In genomic region chr10:126679224-126680120, GRCm38 (mm10) we compare ENCODE assay signal across 8 mouse cellular contexts.
DNase-seq lines count a peak whose midpoint lies in the region; ATAC-seq and TF ChIP-seq lines count a peak whose summit lies in the region.

No protein-coding gene starts in this region.

- H3K4me1 ChIP-seq in bone marrow, adult 2 months (ENCODE audit: control insufficient read depth, insufficient read depth, low read length) = no peaks in the 10 kb centered on the region
- no peaks in the 10 kb centered on the region for H3K4me1 ChIP-seq in hindbrain, embryonic 11.5 days (replicated peaks; ENCODE audit: control insufficient read depth, insufficient read depth, low read length)
- H3K4me1 ChIP-seq in midbrain, postnatal 0 days (ENCODE audit: insufficient read depth, low read length) = no peaks in the 10 kb centered on the region
- H3K4me1 ChIP-seq in kidney, embryonic 14.5 days (ENCODE audit: control insufficient read depth, insufficient read depth, low read length) = no peaks in the 10 kb centered on the region

- no peaks in the 10 kb centered on the region for H3K9me3 ChIP-seq in hindbrain, embryonic 11.5 days (ENCODE audit: control insufficient read depth, low read length)
- H3K9me3 ChIP-seq in midbrain, postnatal 0 days (ENCODE audit: low read length) = no peaks in the 10 kb centered on the region
- no peaks in the 10 kb centered on the region for H3K9me3 ChIP-seq in kidney, embryonic 14.5 days (ENCODE audit: control insufficient read depth, low read length)

- no peaks in the 10 kb centered on the region for H3K27me3 ChIP-seq in hindbrain, embryonic 11.5 days (ENCODE audit: control insufficient read depth, insufficient read depth, low read length)
- no peaks in the 10 kb centered on the region for H3K27me3 ChIP-seq in midbrain, postnatal 0 days (ENCODE audit: insufficient read depth, low read length)
- H3K27me3 ChIP-seq in kidney, embryonic 14.5 days (ENCODE audit: control insufficient read depth, insufficient read depth, low read length) = no peaks in the 10 kb centered on the region

- no peak overlapping the region for H3K27ac ChIP-seq in bone marrow, adult 2 months (ENCODE audit: control insufficient read depth, insufficient read depth, low read depth, low read length, poor library complexity)
- H3K27ac ChIP-seq in hindbrain, embryonic 11.5 days (ENCODE audit: low read depth, low read length) = no peak overlapping the region
- H3K27ac ChIP-seq in midbrain, postnatal 0 days (ENCODE audit: low read depth, low read length) = no peak overlapping the region
- H3K27ac ChIP-seq in kidney, embryonic 14.5 days (ENCODE audit: low read depth, low read length) = no peak overlapping the region

- peak; percentile 22; the same call in 1 of the 2 replicates for TF ChIP-seq CTCF in bone marrow, adult 2 months (IDR thresholded peaks at IDR 0.05; ENCODE audit: control insufficient read depth, insufficient read depth, low read length)
- TF ChIP-seq CTCF in midbrain, postnatal 0 days (IDR thresholded peaks at IDR 0.05) = peak; percentile 65

- H3K36me3 ChIP-seq in hindbrain, embryonic 11.5 days (ENCODE audit: control insufficient read depth, insufficient read depth, low read length) = no peaks in the 10 kb centered on the region
- H3K36me3 ChIP-seq in midbrain, postnatal 0 days (ENCODE audit: insufficient read depth, low read length) = no peaks in the 10 kb centered on the region
- no peaks in the 10 kb centered on the region for H3K36me3 ChIP-seq in kidney, embryonic 14.5 days (ENCODE audit: control insufficient read depth, insufficient read depth, low read length)

- H3K9ac ChIP-seq in hindbrain, embryonic 11.5 days (ENCODE audit: low read depth, low read length) = no peak overlapping the region
- no peak overlapping the region for H3K9ac ChIP-seq in midbrain, postnatal 0 days (replicated peaks; ENCODE audit: low read length, poor library complexity, severe bottlenecking)
- H3K9ac ChIP-seq in kidney, embryonic 14.5 days (ENCODE audit: low read depth, low read length) = no peak overlapping the region

- H3K4me2 ChIP-seq in hindbrain, embryonic 11.5 days (replicated peaks; ENCODE audit: low read depth, low read length) = peak overlapping the region; percentile 28
- peak overlapping the region; percentile 36 for H3K4me2 ChIP-seq in midbrain, postnatal 0 days (ENCODE audit: low read depth, low read length, poor library complexity, severe bottlenecking)
- no peak overlapping the region for H3K4me2 ChIP-seq in kidney, embryonic 14.5 days (replicated peaks; ENCODE audit: low read depth, low read length)

- ATAC-seq in hindbrain, embryonic 11.5 days (ENCODE audit: low FRiP score) = peak; percentile 33; the same call in 1 of the 2 replicates
- no peak for ATAC-seq in midbrain, postnatal 0 days (ENCODE audit: low FRiP score)
- ATAC-seq in megakaryocyte, adult 5-6 weeks (ENCODE audit: poor library complexity, severe bottlenecking) = no peak
- no peak for ATAC-seq in kidney, embryonic 14.5 days (ENCODE audit: low FRiP score, low TSS enrichment)

- 34% methylated on average over 25 of the region's 25 CpGs for WGBS in bone marrow, adult 2 months
- WGBS in hindbrain, embryonic 11.5 days = 28% methylated on average over 25 of the region's 25 CpGs
- 23% methylated on average over 25 of the region's 25 CpGs for WGBS in midbrain, postnatal 0 days
- 31% methylated on average over 25 of the region's 25 CpGs for WGBS in kidney, embryonic 14.5 days

- TF ChIP-seq POLR2A in bone marrow, adult 2 months (IDR thresholded peaks at IDR 0.05; ENCODE audit: borderline replicate concordance, control insufficient read depth, low read depth, low read length) = no peak

- DNase-seq in layer of hippocampus, adult 11-12 months (ENCODE audit: low spot score) = peak; percentile 17
- no peak for DNase-seq in layer of hippocampus, postnatal 14 days (ENCODE audit: low spot score in 2 of 2)
- peak; percentile 47 for DNase-seq in hindbrain, embryonic 11.5 days (ENCODE audit: low spot score)
- no peak for DNase-seq in midbrain, postnatal 0 days (ENCODE audit: low spot score)
- DNase-seq in heart, adult 8-10 months (ENCODE audit: low spot score) = no peak

- no peak overlapping the region for H3K4me3 ChIP-seq in bone marrow, adult 2 months (replicated peaks; ENCODE audit: control insufficient read depth, low read depth, low read length)
- no peak overlapping the region; the same call in 1 of the 2 replicates for H3K4me3 ChIP-seq in hindbrain, embryonic 11.5 days (ENCODE audit: low read depth, low read length)
- H3K4me3 ChIP-seq in midbrain, postnatal 0 days (ENCODE audit: low read depth, low read length) = peak overlapping the region; percentile 21
- H3K4me3 ChIP-seq in kidney, embryonic 14.5 days (ENCODE audit: low read length) = no peak overlapping the region

Comparison
In these comparisons a context has a peak if more than half of its experiments do, and no peak if none do; other contexts are left out.
1. DNase-seq: peak in layer of hippocampus, adult 11-12 months (single experiment) and hindbrain, embryonic 11.5 days (single experiment); none in layer of hippocampus, postnatal 14 days (0 of 2), midbrain, postnatal 0 days (single experiment) and heart, adult 8-10 months (single experiment).